Mouse (Mus musculus) lung, embryonic 15.5 days (tissue): ENCODE results near the gene Morc2b. TPM values are rescaled to one million over a fixed set of nuclear protein-coding genes. Genes with fewer than 3 reads are reported as not detected.

Experiments
- polyA plus RNA-seq: library from polyadenylated mRNA; unstranded; fragments of >200 nt; fragmentation: Nextera tagmentation; extraction: Ambion mirVana; gene quantifications from 2 replicates; pipeline ENCODE4 v1.2.1, GENCODE M21; 2015

The Morc2b gene
- polyA plus RNA-seq, 1 experiment from 2014 or later, result not detected

Other genes starting within 250 kb of the Morc2b start
- gene Zfp870, start 248.0 kb downstream of the Morc2b start, polyA plus RNA-seq, result 7.5 and 8.2 TPM in 2 replicates
- not detected in 2 replicates for gene Cyp4f14, start 222.3 kb downstream of the Morc2b start, polyA plus RNA-seq
- 10.7 and 11.4 TPM in 2 replicates for gene Cyp4f13, start 192.3 kb downstream of the Morc2b start, polyA plus RNA-seq
- 10.8 and 12.6 TPM in 2 replicates for gene Zfp472, start 173.9 kb downstream of the Morc2b start, polyA plus RNA-seq
- gene Zfp952, start 146.6 kb downstream of the Morc2b start, polyA plus RNA-seq, result 11.4 and 11.8 TPM in 2 replicates
- gene Zfp763, start 106.3 kb downstream of the Morc2b start, polyA plus RNA-seq, result 13.5 and 13.9 TPM in 2 replicates
- not detected in 2 replicates for gene 4921501E09Rik, start 71.6 kb downstream of the Morc2b start, polyA plus RNA-seq
- 8.5 and 8.7 TPM in 2 replicates for gene Zfp563, start 50.4 kb downstream of the Morc2b start, polyA plus RNA-seq
- not detected in 2 replicates for gene Olfr55, start 28.8 kb upstream of the Morc2b start, polyA plus RNA-seq
- not detected in 2 replicates for gene Olfr239, start 51.6 kb upstream of the Morc2b start, polyA plus RNA-seq
- not detected in 2 replicates for gene Olfr1564, start 82.0 kb upstream of the Morc2b start, polyA plus RNA-seq
- 18.8 and 19.0 TPM in 2 replicates for gene Zfp955a, start 115.5 kb upstream of the Morc2b start, polyA plus RNA-seq
- not detected in 2 replicates for gene Olfr63, start 125.0 kb upstream of the Morc2b start, polyA plus RNA-seq
- 12.7 and 13.3 TPM in 2 replicates for gene Zfp955b, start 149.9 kb upstream of the Morc2b start, polyA plus RNA-seq
- gene Zfp81, start 219.2 kb upstream of the Morc2b start, polyA plus RNA-seq, result 9.8 and 11.1 TPM in 2 replicates